Mouse (Mus musculus) small intestine, adult 2 months (tissue): ENCODE results near the gene Zfp770.

Source experiments
- CTCF ChIP-seq: fragments of 200-500 bp; IDR thresholded peaks from 2 replicates; pipeline ENCODE4 v1.5.1; 2012; ENCODE audit warnings: low read depth, mild to moderate bottlenecking, control low read depth, inconsistent platforms, low read length, moderate library complexity, mixed read lengths; ENCODE audit not compliant: insufficient replicate concordance, insufficient read length; ENCODE audit errors: extremely low read depth
- POLR2A ChIP-seq: fragments of 200-500 bp; IDR thresholded peaks from 2 replicates; pipeline ENCODE4 v1.6.1; 2012; ENCODE audit warnings: low read depth, mild to moderate bottlenecking, control low read depth, inconsistent platforms, low read length, moderate library complexity

DNA sequence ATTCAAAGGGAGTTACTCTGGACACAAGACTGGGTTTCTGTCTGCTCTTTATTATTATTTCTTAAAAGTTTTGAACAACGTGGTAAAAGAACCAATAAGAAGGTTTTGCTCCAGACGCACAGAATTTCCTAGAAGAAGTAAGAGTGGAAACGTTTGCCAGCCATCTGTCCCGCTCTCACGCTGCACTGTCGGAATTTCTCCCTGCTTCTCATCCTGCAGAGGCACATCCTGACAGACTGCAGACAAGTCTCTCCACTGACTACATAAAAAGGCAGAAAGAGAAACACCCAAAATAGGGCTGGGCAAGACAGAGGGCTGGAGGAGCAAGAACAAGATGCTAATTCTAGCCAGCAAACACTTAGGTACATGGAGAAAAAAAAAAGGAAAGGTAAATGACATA lies 48.2 kb upstream of the Zfp770 start:
- no peak for TF ChIP-seq CTCF
- TF ChIP-seq POLR2A: no peak
